Mouse (Mus musculus): ENCODE results near the gene C1qa. TPM values are rescaled to one million over a fixed set of nuclear protein-coding genes. Genes with fewer than 3 reads are reported as not detected.

C1qa gene
- polyA plus RNA-seq, 1 experiment from 2014 or later: 17.4 TPM

- H3K9me3 ChIP-seq (ENCODE audit: control insufficient read depth, low read length): no peaks in the 10 kb centered on the region
- no peaks in the 10 kb centered on the region for H3K4me1 ChIP-seq (ENCODE audit: control insufficient read depth, insufficient read depth, low read length)
- no peak overlapping the region for H3K4me2 ChIP-seq (replicated peaks; ENCODE audit: low read depth, low read length)
- WGBS: 11% methylated on average over 5 of the region's 5 CpGs
- H3K27ac ChIP-seq (ENCODE audit: low read depth, low read length): no peak overlapping the region
- H3K4me3 ChIP-seq (ENCODE audit: low read length): no peak overlapping the region
- ATAC-seq (ENCODE audit: low FRiP score, low TSS enrichment): no peak
- peaks cover 14% of the 10 kb centered on the region; the same call in 1 of the 2 replicates for H3K27me3 ChIP-seq (ENCODE audit: control insufficient read depth, insufficient read depth, low read length)
- no peak overlapping the region for H3K9ac ChIP-seq (ENCODE audit: low read depth, low read length)
- no peaks in the 10 kb centered on the region for H3K36me3 ChIP-seq (ENCODE audit: control insufficient read depth, insufficient read depth, low read length)
These were observed 30.3 kb upstream of the C1qa start for GRCm38 (mm10) chr4:136928928-136929327.

GRCm38 (mm10) chr4:136925804-136926203 is 27.2 kb upstream of the C1qa start:
- no peaks in the 10 kb centered on the region for H3K9me3 ChIP-seq (ENCODE audit: control insufficient read depth, low read length)
- whole genome bisulfite sequencing: 20% methylated on average over 15 of the region's 15 CpGs
- no peaks in the 10 kb centered on the region for H3K4me1 ChIP-seq (ENCODE audit: control insufficient read depth, insufficient read depth, low read length)
- no peak overlapping the region for H3K4me3 ChIP-seq (ENCODE audit: low read length)
- H3K27ac ChIP-seq (ENCODE audit: low read depth, low read length): no peak overlapping the region
- no peak overlapping the region for H3K9ac ChIP-seq (ENCODE audit: low read depth, low read length)
- peaks cover 14% of the 10 kb centered on the region; the same call in 1 of the 2 replicates for H3K27me3 ChIP-seq (ENCODE audit: control insufficient read depth, insufficient read depth, low read length)
- no peak for ATAC-seq (ENCODE audit: low FRiP score, low TSS enrichment)
- no peaks in the 10 kb centered on the region for H3K36me3 ChIP-seq (ENCODE audit: control insufficient read depth, insufficient read depth, low read length)
- no peak overlapping the region for H3K4me2 ChIP-seq (replicated peaks; ENCODE audit: low read depth, low read length)

GRCm38 (mm10) chr4:136924529-136924928 is 25.9 kb upstream of the C1qa start:
- H3K9me3 ChIP-seq (ENCODE audit: control insufficient read depth, low read length): no peaks in the 10 kb centered on the region
- no peak overlapping the region for H3K4me2 ChIP-seq (replicated peaks; ENCODE audit: low read depth, low read length)
- no peak overlapping the region for H3K4me3 ChIP-seq (ENCODE audit: low read length)
- WGBS: 6% methylated on average over 6 of the region's 6 CpGs
- H3K27me3 ChIP-seq (ENCODE audit: control insufficient read depth, insufficient read depth, low read length): peaks cover 14% of the 10 kb centered on the region; the same call in 1 of the 2 replicates
- ATAC-seq (ENCODE audit: low FRiP score, low TSS enrichment): no peak
- H3K27ac ChIP-seq (ENCODE audit: low read depth, low read length): no peak overlapping the region
- no peaks in the 10 kb centered on the region for H3K4me1 ChIP-seq (ENCODE audit: control insufficient read depth, insufficient read depth, low read length)
- H3K36me3 ChIP-seq (ENCODE audit: control insufficient read depth, insufficient read depth, low read length): no peaks in the 10 kb centered on the region
- H3K9ac ChIP-seq (ENCODE audit: low read depth, low read length): no peak overlapping the region

- H3K27me3 ChIP-seq (ENCODE audit: control insufficient read depth, insufficient read depth, low read length): no peaks in the 10 kb centered on the region
- no peaks in the 10 kb centered on the region for H3K9me3 ChIP-seq (ENCODE audit: control insufficient read depth, low read length)
- no peak for ATAC-seq (ENCODE audit: low FRiP score, low TSS enrichment)
- 0 out of 2 replicates have a peak, but pooled peaks cover 4% of the 10 kb centered on the region for H3K4me1 ChIP-seq (ENCODE audit: control insufficient read depth, insufficient read depth, low read length)
- no peak overlapping the region for H3K9ac ChIP-seq (ENCODE audit: low read depth, low read length)
- H3K4me2 ChIP-seq (replicated peaks; ENCODE audit: low read depth, low read length): no peak overlapping the region
- H3K36me3 ChIP-seq (ENCODE audit: control insufficient read depth, insufficient read depth, low read length): no peaks in the 10 kb centered on the region
- no peak overlapping the region for H3K27ac ChIP-seq (ENCODE audit: low read depth, low read length)
- H3K4me3 ChIP-seq (ENCODE audit: low read length): no peak overlapping the region
- 79% methylated on average over 3 of the region's 3 CpGs for WGBS
These were observed 20.9 kb upstream of the C1qa start for GRCm38 (mm10) chr4:136919526-136919925.

GRCm38 (mm10) chr4:136918834-136919233 is 20.2 kb upstream of the C1qa start:
- Histone ChIP-seq H3K36me3 (ENCODE audit: control insufficient read depth, insufficient read depth, low read length) (no peaks in the 10 kb centered on the region), H3K4me3 (ENCODE audit: low read length) (no peak overlapping the region), H3K27me3 (ENCODE audit: control insufficient read depth, insufficient read depth, low read length) (no peaks in the 10 kb centered on the region), H3K4me1 (ENCODE audit: control insufficient read depth, insufficient read depth, low read length) (0 out of 2 replicates have a peak, but pooled peaks cover 4% of the 10 kb centered on the region), H3K4me2 (replicated peaks; ENCODE audit: low read depth, low read length) (no peak overlapping the region), H3K9me3 (ENCODE audit: control insufficient read depth, low read length) (no peaks in the 10 kb centered on the region), H3K9ac (ENCODE audit: low read depth, low read length) (no peak overlapping the region), H3K27ac (ENCODE audit: low read depth, low read length) (no peak overlapping the region)
- 85% methylated on average over 8 of the region's 8 CpGs for WGBS
- ATAC-seq (ENCODE audit: low FRiP score, low TSS enrichment): no peak

GRCm38 (mm10) chr4:136917165-136917524 is 18.5 kb upstream of the C1qa start:
- ATAC-seq (ENCODE audit: low FRiP score, low TSS enrichment): peak; percentile 71
- Histone ChIP-seq H3K9ac (ENCODE audit: low read depth, low read length) (no peak overlapping the region), H3K27ac (ENCODE audit: low read depth, low read length) (no peak overlapping the region), H3K4me2 (replicated peaks; ENCODE audit: low read depth, low read length) (no peak overlapping the region), H3K4me3 (ENCODE audit: low read length) (no peak overlapping the region), H3K27me3 (ENCODE audit: control insufficient read depth, insufficient read depth, low read length) (peaks cover 14% of the 10 kb centered on the region), H3K4me1 (ENCODE audit: control insufficient read depth, insufficient read depth, low read length) (0 out of 2 replicates have a peak, but pooled peaks cover 4% of the 10 kb centered on the region), H3K36me3 (ENCODE audit: control insufficient read depth, insufficient read depth, low read length) (no peaks in the 10 kb centered on the region), H3K9me3 (ENCODE audit: control insufficient read depth, low read length) (no peaks in the 10 kb centered on the region)
- WGBS: 13% methylated on average over 7 of the region's 7 CpGs

GRCm38 (mm10) chr4:136916359-136917164 is 18.0 kb upstream of the C1qa start:
- H3K9me3 ChIP-seq (ENCODE audit: control insufficient read depth, low read length): no peaks in the 10 kb centered on the region
- 39% methylated on average over 20 of the region's 20 CpGs for WGBS
- peak; percentile 14; the same call in 1 of the 2 replicates for ATAC-seq (ENCODE audit: low FRiP score, low TSS enrichment)
- no peak overlapping the region for H3K27ac ChIP-seq (ENCODE audit: low read depth, low read length)
- no peak overlapping the region for H3K9ac ChIP-seq (ENCODE audit: low read depth, low read length)
- 0 out of 2 replicates have a peak, but pooled peaks cover 4% of the 10 kb centered on the region for H3K4me1 ChIP-seq (ENCODE audit: control insufficient read depth, insufficient read depth, low read length)
- H3K36me3 ChIP-seq (ENCODE audit: control insufficient read depth, insufficient read depth, low read length): no peaks in the 10 kb centered on the region
- H3K4me2 ChIP-seq (replicated peaks; ENCODE audit: low read depth, low read length): no peak overlapping the region
- no peak overlapping the region for H3K4me3 ChIP-seq (ENCODE audit: low read length)
- peaks cover 19% of the 10 kb centered on the region for H3K27me3 ChIP-seq (ENCODE audit: control insufficient read depth, insufficient read depth, low read length)

GRCm38 (mm10) chr4:136912841-136913240 is 14.2 kb upstream of the C1qa start:
- no peak overlapping the region for H3K4me3 ChIP-seq (ENCODE audit: low read length)
- no peak overlapping the region for H3K4me2 ChIP-seq (replicated peaks; ENCODE audit: low read depth, low read length)
- no peaks in the 10 kb centered on the region for H3K9me3 ChIP-seq (ENCODE audit: control insufficient read depth, low read length)
- H3K36me3 ChIP-seq (ENCODE audit: control insufficient read depth, insufficient read depth, low read length): no peaks in the 10 kb centered on the region
- H3K27me3 ChIP-seq (ENCODE audit: control insufficient read depth, insufficient read depth, low read length): peaks cover 32% of the 10 kb centered on the region
- no peak for ATAC-seq (ENCODE audit: low FRiP score, low TSS enrichment)
- H3K9ac ChIP-seq (ENCODE audit: low read depth, low read length): no peak overlapping the region
- H3K27ac ChIP-seq (ENCODE audit: low read depth, low read length): no peak overlapping the region
- 11% methylated on average over 9 of the region's 9 CpGs for WGBS
- 0 out of 2 replicates have a peak, but pooled peaks cover 4% of the 10 kb centered on the region for H3K4me1 ChIP-seq (ENCODE audit: control insufficient read depth, insufficient read depth, low read length)

- Histone ChIP-seq H3K4me3 (ENCODE audit: low read length) (no peak overlapping the region), H3K4me2 (replicated peaks; ENCODE audit: low read depth, low read length) (no peak overlapping the region), H3K27me3 (ENCODE audit: control insufficient read depth, insufficient read depth, low read length) (peaks cover 36% of the 10 kb centered on the region), H3K9me3 (ENCODE audit: control insufficient read depth, low read length) (no peaks in the 10 kb centered on the region), H3K4me1 (ENCODE audit: control insufficient read depth, insufficient read depth, low read length) (no peaks in the 10 kb centered on the region), H3K36me3 (ENCODE audit: control insufficient read depth, insufficient read depth, low read length) (no peaks in the 10 kb centered on the region), H3K27ac (ENCODE audit: low read depth, low read length) (no peak overlapping the region), H3K9ac (ENCODE audit: low read depth, low read length) (no peak overlapping the region)
- 45% methylated on average over 9 of the region's 9 CpGs for WGBS
- ATAC-seq (ENCODE audit: low FRiP score, low TSS enrichment): no peak
These were observed 13.2 kb upstream of the C1qa start for GRCm38 (mm10) chr4:136911804-136912203.

Measured in kidney, embryonic 14.5 days (tissue).